Mouse (Mus musculus) myocyte (in vitro differentiated cells): Measurements from ENCODE around the gene Man2a1.

ENCODE experiments used
- CEBPB ChIP-seq: IDR thresholded peaks from 2 replicates; pipeline ENCODE4 v1.6.1; 2011; ENCODE audit warnings: mild to moderate bottlenecking, moderate library complexity; ENCODE audit not compliant: poor library complexity, insufficient read depth, severe bottlenecking
- E2F4 ChIP-seq: IDR thresholded peaks from one replicate; pipeline ENCODE4 v1.6.1; 2011; ENCODE audit warnings: mild to moderate bottlenecking, control low read depth, moderate library complexity; ENCODE audit not compliant: insufficient read depth
- POLR2A ChIP-seq: IDR thresholded peaks from one replicate; pipeline ENCODE4 v1.6.1; 2011; ENCODE audit warnings: low read depth, mild to moderate bottlenecking, control low read depth, moderate library complexity; ENCODE audit not compliant: insufficient read length

- TF ChIP-seq POLR2A (no peak), CEBPB (no peak), E2F4 (no peak)
Measured at GRCm38 (mm10) chr17:64622352-64622886, 21.9 kb downstream of the Man2a1 start.
